Mouse (Mus musculus): ENCODE measurements around the gene Vwf. TPM values are rescaled to one million over a fixed set of nuclear protein-coding genes. Genes with fewer than 3 reads are reported as not detected.
A peak's percentile ranks its signal among the peaks of the same experiment; 100 is the strongest.

Gene Vwf
- polyA plus RNA-seq, 1 experiment from 2014 or later, result 7.9 TPM

GRCm38 (mm10) chr6:125591652-125592385 lies 45.2 kb downstream of the Vwf start:
- H3K9me3 ChIP-seq, result no peaks in the 10 kb centered on the region
- H3K27me3 ChIP-seq, result no peaks in the 10 kb centered on the region
- 63% methylated on average over 8 of the region's 8 CpGs for WGBS
- H3K9ac ChIP-seq, result no peak overlapping the region
- no peak overlapping the region for H3K4me3 ChIP-seq
- no peak overlapping the region for H3K27ac ChIP-seq
- ATAC-seq (ENCODE audit: insufficient number of reproducible peaks, low FRiP score, low TSS enrichment, low read depth), result no peak
- no peak overlapping the region for H3K4me2 ChIP-seq
- H3K4me1 ChIP-seq, result 0 out of 2 replicates have a peak, but pooled peaks cover 6% of the 10 kb centered on the region
- H3K36me3 ChIP-seq, result no peaks in the 10 kb centered on the region

- 87% methylated on average over 6 of the region's 6 CpGs for WGBS
- no peak overlapping the region for H3K9ac ChIP-seq
- no peak overlapping the region for H3K27ac ChIP-seq
- H3K4me3 ChIP-seq, result no peak overlapping the region
- H3K4me2 ChIP-seq, result no peak overlapping the region
- no peak for ATAC-seq (ENCODE audit: insufficient number of reproducible peaks, low FRiP score, low TSS enrichment, low read depth)
- no peaks in the 10 kb centered on the region for H3K36me3 ChIP-seq
- no peaks in the 10 kb centered on the region for H3K9me3 ChIP-seq
- H3K27me3 ChIP-seq, result no peaks in the 10 kb centered on the region
- H3K4me1 ChIP-seq, result 0 out of 2 replicates have a peak, but pooled peaks cover 4% of the 10 kb centered on the region
Measured at GRCm38 (mm10) chr6:125592536-125592935, 46.0 kb downstream of the Vwf start.

- H3K27me3 ChIP-seq, result no peaks in the 10 kb centered on the region
- no peak for ATAC-seq (ENCODE audit: insufficient number of reproducible peaks, low FRiP score, low TSS enrichment, low read depth)
- H3K27ac ChIP-seq, result no peak overlapping the region
- no peaks in the 10 kb centered on the region for H3K36me3 ChIP-seq
- H3K4me1 ChIP-seq, result no peaks in the 10 kb centered on the region
- H3K9me3 ChIP-seq, result no peaks in the 10 kb centered on the region
- no peak overlapping the region for H3K4me2 ChIP-seq
- WGBS, result 86% methylated on average over 4 of the region's 4 CpGs
- no peak overlapping the region for H3K9ac ChIP-seq
- no peak overlapping the region for H3K4me3 ChIP-seq
Measured at GRCm38 (mm10) chr6:125594311-125594710, 47.7 kb downstream of the Vwf start.

GRCm38 (mm10) chr6:125594825-125595224 lies 48.3 kb downstream of the Vwf start:
- Histone ChIP-seq H3K27ac (no peak overlapping the region), H3K27me3 (no peaks in the 10 kb centered on the region), H3K4me2 (no peak overlapping the region), H3K36me3 (no peaks in the 10 kb centered on the region), H3K4me3 (no peak overlapping the region), H3K9me3 (no peaks in the 10 kb centered on the region), H3K4me1 (peaks cover under 1% of the 10 kb centered on the region; the same call in 1 of the 2 replicates), H3K9ac (no peak overlapping the region)
- ATAC-seq (ENCODE audit: insufficient number of reproducible peaks, low FRiP score, low TSS enrichment, low read depth), result no peak
- WGBS, result 17% methylated on average over 4 of the region's 4 CpGs

- ATAC-seq (ENCODE audit: insufficient number of reproducible peaks, low FRiP score, low TSS enrichment, low read depth), result no peak
- Histone ChIP-seq H3K4me3 (no peak overlapping the region), H3K9ac (no peak overlapping the region), H3K27me3 (no peaks in the 10 kb centered on the region), H3K4me1 (peaks cover 15% of the 10 kb centered on the region), H3K36me3 (no peaks in the 10 kb centered on the region), H3K9me3 (no peaks in the 10 kb centered on the region), H3K27ac (no peak overlapping the region), H3K4me2 (no peak overlapping the region)
- WGBS, result 74% methylated on average over 16 of the region's 16 CpGs
Measured at GRCm38 (mm10) chr6:125596701-125597318, 50.2 kb downstream of the Vwf start.

- no peak overlapping the region for H3K27ac ChIP-seq
- ATAC-seq (ENCODE audit: insufficient number of reproducible peaks, low FRiP score, low TSS enrichment, low read depth), result no peak
- 86% methylated on average over 4 of the region's 4 CpGs for WGBS
- H3K4me3 ChIP-seq, result no peak overlapping the region
- H3K36me3 ChIP-seq, result no peaks in the 10 kb centered on the region
- H3K9me3 ChIP-seq, result no peaks in the 10 kb centered on the region
- peaks cover 23% of the 10 kb centered on the region for H3K4me1 ChIP-seq
- no peak overlapping the region for H3K9ac ChIP-seq
- H3K27me3 ChIP-seq, result no peaks in the 10 kb centered on the region
- no peak overlapping the region for H3K4me2 ChIP-seq
Measured at GRCm38 (mm10) chr6:125597716-125598115, 51.1 kb downstream of the Vwf start.

GRCm38 (mm10) chr6:125600036-125600558 lies 53.5 kb downstream of the Vwf start:
- H3K9me3 ChIP-seq, result no peaks in the 10 kb centered on the region
- H3K9ac ChIP-seq, result no peak overlapping the region
- no peak for ATAC-seq (ENCODE audit: insufficient number of reproducible peaks, low FRiP score, low TSS enrichment, low read depth)
- H3K4me2 ChIP-seq, result no peak overlapping the region
- H3K27ac ChIP-seq, result no peak overlapping the region
- no peak overlapping the region for H3K4me3 ChIP-seq
- peaks cover 35% of the 10 kb centered on the region for H3K4me1 ChIP-seq
- WGBS, result 38% methylated on average over 9 of the region's 9 CpGs
- no peaks in the 10 kb centered on the region for H3K36me3 ChIP-seq
- H3K27me3 ChIP-seq, result no peaks in the 10 kb centered on the region; the same call in 1 of the 2 replicates

GRCm38 (mm10) chr6:125600669-125601068 lies 54.1 kb downstream of the Vwf start:
- Histone ChIP-seq H3K36me3 (no peaks in the 10 kb centered on the region), H3K27me3 (peaks cover 5% of the 10 kb centered on the region; the same call in 1 of the 2 replicates), H3K4me2 (no peak overlapping the region), H3K4me1 (peaks cover 35% of the 10 kb centered on the region), H3K9ac (no peak overlapping the region), H3K4me3 (no peak overlapping the region), H3K9me3 (no peaks in the 10 kb centered on the region), H3K27ac (peak overlapping the region; percentile 47; the same call in 1 of the 2 replicates)
- ATAC-seq (ENCODE audit: insufficient number of reproducible peaks, low FRiP score, low TSS enrichment, low read depth), result no peak
- WGBS, result 76% methylated on average over 8 of the region's 8 CpGs

- no peak for ATAC-seq (ENCODE audit: insufficient number of reproducible peaks, low FRiP score, low TSS enrichment, low read depth)
- Histone ChIP-seq H3K9ac (no peak overlapping the region), H3K4me1 (peaks cover 35% of the 10 kb centered on the region), H3K4me3 (no peak overlapping the region), H3K9me3 (no peaks in the 10 kb centered on the region), H3K36me3 (no peaks in the 10 kb centered on the region), H3K27ac (peak overlapping the region; percentile 47), H3K4me2 (no peak overlapping the region), H3K27me3 (peaks cover 5% of the 10 kb centered on the region; the same call in 1 of the 2 replicates)
- WGBS, result 62% methylated on average over 4 of the region's 4 CpGs
Measured at GRCm38 (mm10) chr6:125601190-125601589, 54.6 kb downstream of the Vwf start.

GRCm38 (mm10) chr6:125601748-125602147 lies 55.2 kb downstream of the Vwf start:
- H3K27ac ChIP-seq, result peak overlapping the region; percentile 47
- 35% methylated on average over 5 of the region's 5 CpGs for WGBS
- ATAC-seq (ENCODE audit: insufficient number of reproducible peaks, low FRiP score, low TSS enrichment, low read depth), result no peak

GRCm38 (mm10) chr6:125602354-125602753 lies 55.8 kb downstream of the Vwf start:
- H3K9ac ChIP-seq, result no peak overlapping the region
- no peak overlapping the region for H3K4me3 ChIP-seq
- H3K9me3 ChIP-seq, result no peaks in the 10 kb centered on the region
- no peak overlapping the region for H3K4me2 ChIP-seq
- ATAC-seq (ENCODE audit: insufficient number of reproducible peaks, low FRiP score, low TSS enrichment, low read depth), result no peak
- peaks cover 5% of the 10 kb centered on the region; the same call in 1 of the 2 replicates for H3K27me3 ChIP-seq
- WGBS, result 77% methylated on average over 5 of the region's 5 CpGs
- peak overlapping the region; percentile 47; the same call in 1 of the 2 replicates for H3K27ac ChIP-seq
- H3K4me1 ChIP-seq, result peaks cover 35% of the 10 kb centered on the region
- H3K36me3 ChIP-seq, result no peaks in the 10 kb centered on the region

More at GRCm38 (mm10) chr6:125601748-125602147, 55.2 kb downstream of the Vwf start:
- H3K27me3 ChIP-seq, result peaks cover 5% of the 10 kb centered on the region; the same call in 1 of the 2 replicates
- no peak overlapping the region for H3K4me2 ChIP-seq
- no peak overlapping the region for H3K9ac ChIP-seq
- H3K4me3 ChIP-seq, result no peak overlapping the region
- H3K36me3 ChIP-seq, result no peaks in the 10 kb centered on the region
- no peaks in the 10 kb centered on the region for H3K9me3 ChIP-seq
- H3K4me1 ChIP-seq, result peaks cover 35% of the 10 kb centered on the region

GRCm38 (mm10) chr6:125603234-125603633 lies 56.7 kb downstream of the Vwf start:
- H3K27ac ChIP-seq, result no peak overlapping the region
- peak; percentile 49; the same call in 1 of the 2 replicates for ATAC-seq (ENCODE audit: insufficient number of reproducible peaks, low FRiP score, low TSS enrichment, low read depth)
- peaks cover 5% of the 10 kb centered on the region; the same call in 1 of the 2 replicates for H3K27me3 ChIP-seq
- WGBS, result 8% methylated on average over 18 of the region's 18 CpGs
- H3K36me3 ChIP-seq, result no peaks in the 10 kb centered on the region
- no peaks in the 10 kb centered on the region for H3K9me3 ChIP-seq
- H3K4me3 ChIP-seq, result no peak overlapping the region
- H3K4me2 ChIP-seq, result peak overlapping the region; percentile 24; the same call in 1 of the 2 replicates
- peaks cover 35% of the 10 kb centered on the region for H3K4me1 ChIP-seq
- no peak overlapping the region for H3K9ac ChIP-seq
